In genomic region chr5:144083521-144083920, GRCm38 (mm10) we compare ENCODE assay signal across 30 mouse cellular contexts. TPM values are rescaled to one million over a fixed set of nuclear protein-coding genes. Genes with fewer than 3 reads are reported as not detected.
A peak's percentile ranks its signal among the peaks of the same experiment; 100 is the strongest.
DNase-seq lines count a peak whose midpoint lies in the region; ATAC-seq and TF ChIP-seq lines count a peak whose summit lies in the region.
"Had no signal": no experiment of that assay in that cellular context is flagged by ENCODE, and none has a peak within 500 bp of the region (broad histone marks: within the 10 kb centered on the region; RNA-seq: fewer than 3 reads in every experiment).

No protein-coding gene starts in this region.

- H3K27me3 ChIP-seq in forebrain, embryonic 16.5 days (replicated peaks; ENCODE audit: control insufficient read depth, insufficient read depth, low read length): no peaks in the 10 kb centered on the region
- H3K27me3 ChIP-seq in forebrain, embryonic 10.5 days (ENCODE audit: poor library complexity, severe bottlenecking): no peaks in the 10 kb centered on the region
- H3K27me3 ChIP-seq: heart, embryonic 13.5 days had no signal

- 79% methylated on average over 2 of the region's 2 CpGs for WGBS in forebrain, embryonic 16.5 days
- 97% methylated on average over 2 of the region's 2 CpGs for WGBS in forebrain, embryonic 10.5 days

- no peak overlapping the region for H3K4me2 ChIP-seq in forebrain, embryonic 16.5 days (ENCODE audit: low read length)
- H3K4me2 ChIP-seq: heart, embryonic 13.5 days; hindbrain, embryonic 14.5 days had no signal

- no peak overlapping the region for H3K4me3 ChIP-seq in forebrain, embryonic 16.5 days (replicated peaks; ENCODE audit: low read length)
- H3K4me3 ChIP-seq in forebrain, embryonic 10.5 days: no peak overlapping the region
- H3K4me3 ChIP-seq in left cerebral cortex, adult 2 months: no peak overlapping the region
- H3K4me3 ChIP-seq: heart, adult 2 months; heart, embryonic 10.5 days; heart, embryonic 13.5 days had no signal

- no peaks in the 10 kb centered on the region for H3K9me3 ChIP-seq in forebrain, embryonic 16.5 days (ENCODE audit: control insufficient read depth, low read length)
- no peaks in the 10 kb centered on the region for H3K9me3 ChIP-seq in forebrain, embryonic 10.5 days
- H3K9me3 ChIP-seq: heart, embryonic 10.5 days; heart, embryonic 13.5 days had no signal

- intact Hi-C loops in left cerebral cortex, adult 2 months (cut with DNase I): loop anchor here (5.0 kb wide), 1 partner anchor 141 kb away; no protein-coding TSS in a partner anchor

- H3K36me3 ChIP-seq in forebrain, embryonic 16.5 days (ENCODE audit: control insufficient read depth, insufficient read depth): no peaks in the 10 kb centered on the region
- no peaks in the 10 kb centered on the region for H3K36me3 ChIP-seq in forebrain, embryonic 10.5 days (replicated peaks)
- H3K36me3 ChIP-seq: heart, embryonic 10.5 days; heart, embryonic 13.5 days had no signal

- no peak for TF ChIP-seq CTCF in left cerebral cortex, adult 2 months (IDR thresholded peaks at IDR 0.05)

- no peaks in the 10 kb centered on the region for H3K4me1 ChIP-seq in forebrain, embryonic 16.5 days (replicated peaks; ENCODE audit: control insufficient read depth, insufficient read depth, low read length)
- H3K4me1 ChIP-seq in forebrain, embryonic 10.5 days: no peaks in the 10 kb centered on the region
- H3K4me1 ChIP-seq: heart, embryonic 10.5 days; heart, embryonic 13.5 days had no signal

- no peak overlapping the region for H3K27ac ChIP-seq in forebrain, embryonic 16.5 days (ENCODE audit: low read length)
- H3K27ac ChIP-seq in forebrain, embryonic 10.5 days: no peak overlapping the region
- peak overlapping the region; percentile 47; the same call in 1 of the 2 replicates for H3K27ac ChIP-seq in left cerebral cortex, adult 2 months
- H3K27ac ChIP-seq: heart, adult 2 months; heart, embryonic 10.5 days; heart, embryonic 13.5 days; hindbrain, embryonic 14.5 days; hindbrain, postnatal 0 days had no signal

- H3K9ac ChIP-seq in forebrain, embryonic 16.5 days (replicated peaks; ENCODE audit: low read depth, low read length): no peak overlapping the region
- H3K9ac ChIP-seq: heart, embryonic 13.5 days; hindbrain, embryonic 14.5 days had no signal

- DNase-seq in forebrain, embryonic 10.5 days (ENCODE audit: extremely low spot score, low spot score): no peak
- no peak for DNase-seq in left cerebral cortex, adult 2 months (ENCODE audit: extremely low spot score in 1 of 2, low spot score in 2 of 2)
- DNase-seq in left cerebral cortex, adult 8-10 months (ENCODE audit: low spot score in 2 of 2): no peak
- DNase-seq in brain, adult 2 months (ENCODE audit: low read depth, low spot score): peak; percentile 52
- no peak for DNase-seq in spleen, postnatal 4 days (ENCODE audit: low spot score in 2 of 2)
- no peak for DNase-seq in kidney, postnatal 25 days
- DNase-seq: adrenal gland, postnatal 10 days; adrenal gland, postnatal 36 days; B cell, adult 2 months; cerebellum, adult 11-12 months; cerebellum, adult 8-10 months; cerebellum, postnatal 10 days; gastrocnemius, postnatal 25 days; heart, adult 2 months; heart, postnatal 14 days; heart, postnatal 4 days; kidney, adult 18-20 months had no signal

- peak; percentile 72 for ATAC-seq in forebrain, embryonic 16.5 days
- ATAC-seq: hindbrain, postnatal 0 days; inflammation-experienced regulatory T-cells, adult 6 months; intestine, embryonic 16.5 days had no signal

RNA-seq across cellular contexts. Expression of gene Lmtk2, which starts 16.7 kb away (rescaled TPM):
- 9.4 TPM in 2 replicates for polyA plus RNA-seq in forebrain, embryonic 16.5 days (2015; fragmentation: Nextera tagmentation; extraction: Ambion mirVana)
- 5.5 and 5.7 TPM in 2 replicates for polyA plus RNA-seq in forebrain, embryonic 10.5 days (2016; fragmentation: Nextera tagmentation; extraction: Ambion mirVana)
- total RNA-seq in left cerebral cortex, adult 2 months (2021): 100 to 1,000 TPM; 171 to 173 TPM
- 100 to 1,000 TPM; 133 to 154 (median 141) TPM for total RNA-seq in left cerebral cortex, adult 8-10 months (2022)

RNA-seq across cellular contexts. Expression of gene Ocm, which starts 57.1 kb away (rescaled TPM):
- polyA plus RNA-seq in forebrain, embryonic 16.5 days (2015; fragmentation: Nextera tagmentation; extraction: Ambion mirVana): not detected in 2 replicates
- not detected in 2 replicates for polyA plus RNA-seq in forebrain, embryonic 10.5 days (2016; fragmentation: Nextera tagmentation; extraction: Ambion mirVana)
- 1 to 10 TPM; 1.1 to 2.2 TPM for total RNA-seq in left cerebral cortex, adult 2 months (2021)
- total RNA-seq in left cerebral cortex, adult 8-10 months (2022): 1 to 10 TPM; 1.0 to 2.6 (median 1.1) TPM
- total RNA-seq: adrenal gland, adult 18-20 months; adrenal gland, postnatal 10 days; adrenal gland, postnatal 36 days; CH12.LX; gastrocnemius, adult 8-10 months; gastrocnemius, postnatal 25 days; heart, adult 2 months; heart, postnatal 14 days; heart, postnatal 4 days; hindbrain, postnatal 0 days had no signal
- polyA plus RNA-seq: embryonic facial prominence, embryonic 11.5 days; forebrain, embryonic 11.5 days; gonadal fat pad, adult 2 months; heart, adult 2 months; heart, embryonic 13.5 days; hindbrain, embryonic 14.5 days; inflammation-experienced regulatory T-cells, adult 6 months; intestine, embryonic 16.5 days had no signal
